Mouse (Mus musculus) cerebellum, adult 11 months (tissue): ENCODE measurements around the gene Rftn2.
A peak's percentile ranks its signal among the peaks of the same experiment; 100 is the strongest.

Source experiments
- DNase-seq: peaks from one replicate; pipeline ENCODE4 v3.0.0; 2022

Rftn2 gene

GRCm38 (mm10) chr1:55226011-55226857 is at the start of gene Rftn2:
Gene Rftn2, minus strand, starts transcription at chr1:55226782.
- DNase-seq: no peak

- no peak for DNase-seq
Measured at GRCm38 (mm10) chr1:55265447-55265846, 38.9 kb upstream of the Rftn2 start.

- no peak for DNase-seq
Measured at GRCm38 (mm10) chr1:55264385-55264784, 37.8 kb upstream of the Rftn2 start.

GRCm38 (mm10) chr1:55246374-55246773 is 19.8 kb upstream of the Rftn2 start:
- no peak for DNase-seq

GRCm38 (mm10) chr1:55239237-55239636 is 12.7 kb upstream of the Rftn2 start:
- DNase-seq: no peak

GRCm38 (mm10) chr1:55238496-55238895 is 11.9 kb upstream of the Rftn2 start:
- no peak for DNase-seq

- DNase-seq: no peak
Measured at GRCm38 (mm10) chr1:55237643-55238161, 11.1 kb upstream of the Rftn2 start.

- peak; percentile 92 for DNase-seq
Measured at GRCm38 (mm10) chr1:55236890-55237642, 10.5 kb upstream of the Rftn2 start, which contains the start of gene Mars2. Gene Mars2, plus strand, starts transcription at chr1:55237177.

GRCm38 (mm10) chr1:55236487-55236886 is 9.9 kb upstream of the Rftn2 start:
- no peak for DNase-seq

- DNase-seq: no peak
Measured at GRCm38 (mm10) chr1:55234910-55235520, 8.4 kb upstream of the Rftn2 start.

- DNase-seq: no peak
Measured at GRCm38 (mm10) chr1:55228256-55228884, 1.8 kb upstream of the Rftn2 start.

- DNase-seq: no peak
Measured at GRCm38 (mm10) chr1:55227376-55227775, 794 bp upstream of the Rftn2 start.

GRCm38 (mm10) chr1:55225398-55225797 is 1.2 kb downstream of the Rftn2 start:
- no peak for DNase-seq

- no peak for DNase-seq
Measured at GRCm38 (mm10) chr1:55224111-55224510, 2.5 kb downstream of the Rftn2 start.

- DNase-seq: no peak
Measured at GRCm38 (mm10) chr1:55223026-55223425, 3.6 kb downstream of the Rftn2 start.

GRCm38 (mm10) chr1:55221352-55221751 is 5.2 kb downstream of the Rftn2 start:
- no peak for DNase-seq

- no peak for DNase-seq
Measured at GRCm38 (mm10) chr1:55217191-55217590, 9.4 kb downstream of the Rftn2 start.

- DNase-seq: no peak
Measured at GRCm38 (mm10) chr1:55215185-55215813, 11.3 kb downstream of the Rftn2 start.

GRCm38 (mm10) chr1:55213936-55214335 is 12.6 kb downstream of the Rftn2 start:
- no peak for DNase-seq

GRCm38 (mm10) chr1:55213475-55213874 is 13.1 kb downstream of the Rftn2 start:
- no peak for DNase-seq

GRCm38 (mm10) chr1:55212771-55213170 is 13.8 kb downstream of the Rftn2 start:
- DNase-seq: no peak

GRCm38 (mm10) chr1:55211081-55211480 is 15.5 kb downstream of the Rftn2 start:
- no peak for DNase-seq
